Mouse (Mus musculus): ENCODE data around the gene Xylt1. TPM values are rescaled to one million over a fixed set of nuclear protein-coding genes. Genes with fewer than 3 reads are reported as not detected.

Gene Xylt1
- total and polyA plus RNA-seq, 3 experiments: 9.0 to 13.3 TPM; not detected in 1

- H3K27ac ChIP-seq (ENCODE audit: control insufficient read depth, low read depth, low read length): no peak overlapping the region
- no peak overlapping the region for H3K9ac ChIP-seq (ENCODE audit: control insufficient read depth, low read depth, low read length, poor library complexity, severe bottlenecking)
- TF ChIP-seq POLR2A (IDR thresholded peaks at IDR 0.05; ENCODE audit: control insufficient read depth in 1 of 2, insufficient read depth in 1 of 2, low read depth in 1 of 2, low read length in 2 of 2, poor library complexity in 1 of 2) (no peak), GABPA (IDR thresholded peaks at IDR 0.05; ENCODE audit: low read depth, low read length) (no peak), ZNF384 (IDR thresholded peaks at IDR 0.05; ENCODE audit: low read depth, low read length) (no peak), POLR2AphosphoS5 (IDR thresholded peaks at IDR 0.05; ENCODE audit: borderline replicate concordance, low read depth, low read length) (no peak), ZC3H11A (IDR thresholded peaks at IDR 0.05; ENCODE audit: low read depth, low read length) (no peak), GATA1 (IDR thresholded peaks at IDR 0.05; ENCODE audit: low read depth, low read length) (no peak), ZMIZ1 (IDR thresholded peaks at IDR 0.05; ENCODE audit: low read depth, low read length) (no peak)
Observed at GRCm38 (mm10) chr7:117435091-117435490, 54.3 kb downstream of the Xylt1 start.

GRCm38 (mm10) chr7:117435730-117436441 lies 55.1 kb downstream of the Xylt1 start:
- no peak overlapping the region for H3K4me3 ChIP-seq (ENCODE audit: control insufficient read depth in 1 of 2, insufficient read depth in 1 of 2, low read depth in 2 of 2, low read length in 2 of 2)
- H3K79me2 ChIP-seq (ENCODE audit: control insufficient read depth, insufficient read depth, low read length, poor library complexity): no peaks in the 10 kb centered on the region; the same call in 1 of the 2 replicates
- no peak overlapping the region for H3K27ac ChIP-seq (ENCODE audit: control insufficient read depth, low read depth, low read length)
- no peaks in the 10 kb centered on the region for H3K4me1 ChIP-seq (ENCODE audit: control insufficient read depth in 1 of 2, insufficient read depth in 2 of 2, low read length in 2 of 2)
- no peaks in the 10 kb centered on the region for H3K36me3 ChIP-seq (ENCODE audit: control insufficient read depth in 1 of 2, insufficient read depth in 2 of 2, low read length in 2 of 2)
- H3K9ac ChIP-seq (ENCODE audit: control insufficient read depth, low read depth, low read length, poor library complexity, severe bottlenecking): no peak overlapping the region
- TF ChIP-seq USF2 (IDR thresholded peaks at IDR 0.05; ENCODE audit: borderline replicate concordance in 1 of 2, insufficient read depth in 1 of 2, low read depth in 1 of 2, low read length in 2 of 2) (no peak), POLR2AphosphoS2 (IDR thresholded peaks at IDR 0.05; ENCODE audit: low read length) (no peak), TBP (IDR thresholded peaks at IDR 0.05; ENCODE audit: low read depth, low read length) (no peak), TAL1 (IDR thresholded peaks at IDR 0.05; ENCODE audit: low read length) (no peak), USF1 (IDR thresholded peaks at IDR 0.05; ENCODE audit: low read depth, low read length) (no peak), MAZ (IDR thresholded peaks at IDR 0.05; ENCODE audit: low read depth, low read length) (no peak), MXI1 (IDR thresholded peaks at IDR 0.05; ENCODE audit: low read depth, low read length) (no peak), HCFC1 (IDR thresholded peaks at IDR 0.05; ENCODE audit: low read depth, low read length) (no peak), ZMIZ1 (IDR thresholded peaks at IDR 0.05; ENCODE audit: low read depth, low read length) (no peak), MAFK (IDR thresholded peaks at IDR 0.05; ENCODE audit: borderline replicate concordance, low read depth, low read length) (no peak), NRF1 (IDR thresholded peaks at IDR 0.05; ENCODE audit: insufficient read depth, low read depth, low read length, poor library complexity, severe bottlenecking) (no peak), CHD2 (IDR thresholded peaks at IDR 0.05; ENCODE audit: low read length) (no peak)
- no peak for DNase-seq (ENCODE audit: low read depth, low spot score)
- H3K9me3 ChIP-seq (replicated peaks; ENCODE audit: insufficient read depth, low read length): no peaks in the 10 kb centered on the region
- no peaks in the 10 kb centered on the region for H3K27me3 ChIP-seq (ENCODE audit: control insufficient read depth in 1 of 2, insufficient read depth in 2 of 2, low read length in 2 of 2)

More at GRCm38 (mm10) chr7:117435091-117435490, 54.3 kb downstream of the Xylt1 start:
- no peaks in the 10 kb centered on the region for H3K9me3 ChIP-seq (replicated peaks; ENCODE audit: insufficient read depth, low read length)
- H3K4me1 ChIP-seq (ENCODE audit: control insufficient read depth in 1 of 2, insufficient read depth in 2 of 2, low read length in 2 of 2): no peaks in the 10 kb centered on the region
- no peak for DNase-seq (ENCODE audit: low read depth, low spot score)
- H3K27me3 ChIP-seq (ENCODE audit: control insufficient read depth in 1 of 2, insufficient read depth in 2 of 2, low read length in 2 of 2): no peaks in the 10 kb centered on the region
- H3K4me3 ChIP-seq (ENCODE audit: control insufficient read depth in 1 of 2, insufficient read depth in 1 of 2, low read depth in 2 of 2, low read length in 2 of 2): no peak overlapping the region
- H3K36me3 ChIP-seq (ENCODE audit: control insufficient read depth in 1 of 2, insufficient read depth in 2 of 2, low read length in 2 of 2): no peaks in the 10 kb centered on the region
- no peaks in the 10 kb centered on the region; the same call in 1 of the 2 replicates for H3K79me2 ChIP-seq (ENCODE audit: control insufficient read depth, insufficient read depth, low read length, poor library complexity)

Measured in MEL (cell line).